Comparison of ENCODE assay signal across 7 mouse cellular contexts in the genomic region with DNA sequence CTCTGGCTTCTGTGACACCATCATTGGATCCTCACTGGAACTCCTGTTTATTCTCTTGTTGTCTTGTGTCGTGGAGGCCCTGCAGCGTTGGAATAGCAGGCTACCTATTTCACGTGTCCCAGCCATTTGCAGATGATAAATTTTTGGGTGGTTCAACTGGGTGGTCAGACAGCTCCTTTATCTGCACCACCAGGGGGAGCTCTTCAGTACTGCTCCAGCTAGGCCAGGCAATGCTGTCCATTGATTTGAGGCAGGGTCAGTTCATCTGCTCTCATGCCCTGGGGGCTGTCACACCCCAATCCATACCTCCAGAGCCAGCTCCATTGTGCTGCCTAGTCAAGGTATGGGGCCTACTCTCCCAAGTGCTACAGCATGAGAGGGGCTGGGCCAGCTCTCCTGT. TPM values are rescaled to one million over a fixed set of nuclear protein-coding genes. Genes with fewer than 3 reads are reported as not detected.
A peak's percentile ranks its signal among the peaks of the same experiment; 100 is the strongest.
DNase-seq lines count a peak whose midpoint lies in the region; ATAC-seq and TF ChIP-seq lines count a peak whose summit lies in the region.

No protein-coding gene starts in this region.

- in situ Hi-C loops in ES-E14 (cut with MboI; ENCODE audit: low sequenced_read_pairs in 2 of 2, unreplicated experiment in 2 of 2), result no loop called here

- no peak overlapping the region for H3K27ac ChIP-seq in kidney, embryonic 16.5 days (ENCODE audit: low read length)
- H3K27ac ChIP-seq in ES-E14 (ENCODE audit: insufficient read depth, low read depth, low read length, poor library complexity, severe bottlenecking), result no peak overlapping the region
- no peak overlapping the region for H3K27ac ChIP-seq in bone marrow macrophage, adult 2 months (ENCODE audit: insufficient read depth, low read depth, low read length)
- H3K27ac ChIP-seq in limb, embryonic 10.5 days, result no peak overlapping the region

- H3K4me2 ChIP-seq in kidney, embryonic 16.5 days (replicated peaks; ENCODE audit: low read depth, low read length), result no peak overlapping the region

- DNase-seq in kidney, adult 8-10 months, result peak; percentile 6 to 15
- DNase-seq in ES-E14 (ENCODE audit: low read depth, low spot score), result peak; percentile 21
- peak; percentile 45 for DNase-seq in limb, embryonic 10.5 days (ENCODE audit: low spot score)
- DNase-seq in natural killer cell, adult 2 months (ENCODE audit: low spot score in 2 of 2), result no peak
- no peak for DNase-seq in right cerebral cortex, postnatal 14 days

- no peak for TF ChIP-seq POLR2A in bone marrow macrophage, adult 2 months (IDR thresholded peaks at IDR 0.05; ENCODE audit: borderline replicate concordance, low read depth, low read length)

- H3K4me3 ChIP-seq in kidney, embryonic 16.5 days (ENCODE audit: low read length), result no peak overlapping the region
- no peak overlapping the region for H3K4me3 ChIP-seq in ES-E14 (ENCODE audit: insufficient read depth in 1 of 2, low read depth in 1 of 2, low read length in 2 of 2, poor library complexity in 1 of 2, severe bottlenecking in 1 of 2)
- H3K4me3 ChIP-seq in bone marrow macrophage, adult 2 months (ENCODE audit: insufficient read depth, low read length), result no peak overlapping the region
- no peak overlapping the region for H3K4me3 ChIP-seq in limb, embryonic 10.5 days

- H3K9me3 ChIP-seq in kidney, embryonic 16.5 days (ENCODE audit: low read length), result no peaks in the 10 kb centered on the region
- H3K9me3 ChIP-seq in ES-E14 (ENCODE audit: control insufficient read depth, insufficient read depth, low read depth, low read length), result no peaks in the 10 kb centered on the region
- no peaks in the 10 kb centered on the region for H3K9me3 ChIP-seq in limb, embryonic 10.5 days (replicated peaks)

- no peaks in the 10 kb centered on the region for H3K4me1 ChIP-seq in kidney, embryonic 16.5 days (ENCODE audit: insufficient read depth, low read length)
- H3K4me1 ChIP-seq in ES-E14 (ENCODE audit: control insufficient read depth in 2 of 2, insufficient read depth in 2 of 2, low read length in 2 of 2, poor library complexity in 1 of 2), result no peaks in the 10 kb centered on the region
- H3K4me1 ChIP-seq in bone marrow macrophage, adult 2 months (ENCODE audit: control insufficient read depth, insufficient read depth, low read length), result no peaks in the 10 kb centered on the region
- no peaks in the 10 kb centered on the region for H3K4me1 ChIP-seq in limb, embryonic 10.5 days

- no peak overlapping the region for H3K9ac ChIP-seq in kidney, embryonic 16.5 days (replicated peaks; ENCODE audit: low read length)
- H3K9ac ChIP-seq in ES-E14 (ENCODE audit: insufficient read depth, low read depth, low read length, poor library complexity, severe bottlenecking), result no peak overlapping the region

- no peak for ATAC-seq in kidney, embryonic 16.5 days (ENCODE audit: low FRiP score, low TSS enrichment)

- no peaks in the 10 kb centered on the region for H3K27me3 ChIP-seq in kidney, embryonic 16.5 days (ENCODE audit: insufficient read depth, low read length)
- H3K27me3 ChIP-seq in limb, embryonic 10.5 days (ENCODE audit: low read depth, poor library complexity, severe bottlenecking), result no peaks in the 10 kb centered on the region

- peak; percentile 43; the same call in 1 of the 2 replicates for TF ChIP-seq CTCF in bone marrow macrophage, adult 2 months (IDR thresholded peaks at IDR 0.05; ENCODE audit: low read depth, low read length)

- WGBS in kidney, embryonic 16.5 days, result 69% methylated on average over 3 of the region's 3 CpGs
- 73% methylated on average over 3 of the region's 3 CpGs for WGBS in limb, embryonic 10.5 days

- H3K36me3 ChIP-seq in kidney, embryonic 16.5 days (ENCODE audit: insufficient read depth, low read length), result no peaks in the 10 kb centered on the region
- H3K36me3 ChIP-seq in ES-E14 (ENCODE audit: control insufficient read depth, insufficient read depth, low read length, poor library complexity, severe bottlenecking), result no peaks in the 10 kb centered on the region
- H3K36me3 ChIP-seq in limb, embryonic 10.5 days, result no peaks in the 10 kb centered on the region

TF ChIP-seq in ES-E14, 5 proteins besides CTCF, POLR2A, EP300 and RAD21:
- TF ChIP-seq MAFK (IDR thresholded peaks at IDR 0.05; ENCODE audit: insufficient read depth, low read depth, low read length) (no peak), ZNF384 (IDR thresholded peaks at IDR 0.05; ENCODE audit: low read depth, low read length) (no peak), HCFC1 (IDR thresholded peaks at IDR 0.05; ENCODE audit: borderline replicate concordance, insufficient read depth, low read length) (no peak), ZC3H11A (IDR thresholded peaks at IDR 0.05; ENCODE audit: borderline replicate concordance, low read depth, low read length) (no peak), CHD2 (IDR thresholded peaks at IDR 0.05; ENCODE audit: low read depth, low read length) (no peak)

RNA-seq across cellular contexts. Expression of gene Slc4a4, which starts 24.5 kb away (rescaled TPM):
- polyA plus RNA-seq in kidney, embryonic 16.5 days (2015; fragmentation: Nextera tagmentation; extraction: Ambion mirVana), result 11.1 and 12.7 TPM in 2 replicates
- total RNA-seq in ES-E14 (2012; rRNA removed), result 2.5 and 3.0 TPM in 2 replicates
- 0.09 TPM in 1 of 2 replicates, not detected in the other for polyA plus RNA-seq in bone marrow macrophage, adult 2 months (2012; ENCODE audit: insufficient read depth, insufficient read length, missing spikeins)
- polyA plus RNA-seq in limb, embryonic 10.5 days (2016; fragmentation: Nextera tagmentation; extraction: Ambion mirVana), result 2.2 and 2.5 TPM in 2 replicates

Comparison
In these comparisons a context has a peak if more than half of its experiments do, and no peak if none do; other contexts are left out.
1. DNase-seq: peak in kidney, adult 8-10 months (2 of 2), ES-E14 (single experiment) and limb, embryonic 10.5 days (single experiment); none in natural killer cell, adult 2 months (0 of 2) and right cerebral cortex, postnatal 14 days (single experiment).